Mouse (Mus musculus) C2C12 (cell line): ENCODE measurements at regions not wholly inside any gene's neighbourhood (a gene's known extent, or its start where the extent isn't known, plus 50 kb on each side); places are given as distances from the start of the nearest gene placed in this dataset.

Experiments used
- CTCF ChIP-seq: IDR thresholded peaks from one replicate; pipeline ENCODE4 v1.5.1; 2011; ENCODE audit not compliant: control insufficient read depth, insufficient read depth, insufficient read length
- MAX ChIP-seq: IDR thresholded peaks from one replicate; pipeline ENCODE4 v1.6.1; 2011; ENCODE audit warnings: mild to moderate bottlenecking, control low read depth
- MYOD1 ChIP-seq: IDR thresholded peaks from one replicate; pipeline ENCODE4 v1.6.1; 2011; ENCODE audit warnings: low read depth; ENCODE audit not compliant: control insufficient read depth, insufficient read length
- MYOG ChIP-seq: IDR thresholded peaks from one replicate; pipeline ENCODE4 v1.6.1; 2011; ENCODE audit not compliant: control insufficient read depth, insufficient read length; ENCODE audit errors: extremely low read depth
- USF1 ChIP-seq: IDR thresholded peaks from one replicate; pipeline ENCODE4 v1.6.1; 2011; ENCODE audit warnings: low read depth, mild to moderate bottlenecking, control low read depth, moderate library complexity

DNA sequence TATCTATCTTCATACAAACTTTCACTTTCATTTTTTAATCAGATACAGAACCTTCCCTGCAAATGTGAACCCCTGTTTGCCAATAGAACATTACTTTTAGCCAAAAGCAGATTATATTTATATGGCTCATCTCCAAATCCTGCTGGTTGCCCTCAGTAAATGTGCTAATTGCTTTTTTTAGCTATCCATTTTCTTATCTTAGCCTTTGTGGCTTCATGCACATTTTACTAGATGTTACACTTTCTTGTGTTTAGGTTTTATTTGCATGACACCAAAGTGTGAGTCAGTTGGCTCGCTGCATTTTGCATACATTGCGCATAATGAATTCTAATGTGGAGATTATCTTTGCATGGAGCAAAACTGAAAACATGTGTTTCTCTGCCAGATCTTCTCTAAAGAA is 211.3 kb upstream of the Ube2e3 start:
- no peak for TF ChIP-seq MYOD1
- TF ChIP-seq MAX, result no peak
- no peak for TF ChIP-seq CTCF
- TF ChIP-seq MYOG, result no peak
- no peak for TF ChIP-seq USF1
